Mouse (Mus musculus): ENCODE results near the gene Wdr63. TPM values are rescaled to one million over a fixed set of nuclear protein-coding genes. Genes with fewer than 3 reads are reported as not detected.

Gene Wdr63
- polyA plus RNA-seq, 1 experiment from 2014 or later: not detected

DNA sequence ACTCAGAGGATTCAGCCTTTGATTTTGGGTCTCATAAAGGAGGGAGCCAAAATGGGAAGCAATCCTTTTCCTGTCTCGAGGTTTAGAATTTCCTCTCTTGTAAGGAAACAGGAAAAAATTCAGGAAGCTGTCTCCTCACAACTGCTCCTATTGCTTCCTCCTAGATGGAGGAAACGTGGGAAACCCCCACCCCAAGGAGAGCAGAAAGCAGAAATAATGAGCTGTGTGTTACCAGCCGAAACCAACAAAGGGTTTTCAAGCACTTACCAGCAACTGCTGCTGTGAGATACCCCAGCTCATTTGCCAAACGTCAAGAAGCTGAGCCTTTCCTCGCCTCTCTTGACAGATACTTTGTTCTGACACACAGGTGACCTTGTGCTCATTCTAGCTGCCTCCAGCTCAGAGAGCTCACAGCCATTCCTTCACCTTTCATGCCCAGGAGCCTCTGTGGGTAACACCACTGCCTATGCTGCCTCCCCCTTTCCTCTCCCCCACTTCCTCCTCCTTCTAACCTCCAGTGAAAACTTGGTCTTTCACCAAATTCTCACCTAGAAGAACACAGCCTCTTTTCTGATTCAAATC, 77.6 kb downstream of the Wdr63 start:
- Histone ChIP-seq H3K27ac (ENCODE audit: poor library complexity, severe bottlenecking) (no peak overlapping the region), H3K4me2 (no peak overlapping the region), H3K27me3 (replicated peaks) (no peaks in the 10 kb centered on the region), H3K9ac (no peak overlapping the region), H3K4me3 (no peak overlapping the region), H3K9me3 (replicated peaks) (peaks cover 4% of the 10 kb centered on the region; the same call in 1 of the 2 replicates), H3K4me1 (replicated peaks) (peaks cover 26% of the 10 kb centered on the region), H3K36me3 (no peaks in the 10 kb centered on the region)
- 10% methylated on average over 5 of the region's 5 CpGs for WGBS
- no peak for ATAC-seq (ENCODE audit: insufficient number of reproducible peaks, low FRiP score)

DNA sequence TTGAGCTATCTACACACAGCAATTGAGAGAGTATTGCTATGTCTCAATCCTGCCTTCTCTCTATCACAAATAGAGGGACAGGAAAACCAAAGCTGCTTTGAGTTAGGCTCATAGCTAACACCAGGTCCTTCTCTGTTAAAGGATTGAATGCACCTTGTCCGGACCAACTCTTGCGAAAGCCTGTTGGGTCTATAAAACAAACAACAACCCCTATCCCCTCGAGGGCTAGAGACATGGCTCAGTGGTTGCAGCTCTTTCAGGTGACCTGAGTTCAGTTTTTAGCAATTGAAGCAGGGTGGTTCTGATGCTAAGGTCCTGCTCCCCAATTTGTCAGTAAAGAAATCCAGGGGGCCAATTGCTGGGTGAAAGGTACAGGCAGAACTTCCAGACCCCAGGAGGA, 78.7 kb downstream of the Wdr63 start:
- 79% methylated on average over 3 of the region's 3 CpGs for WGBS
- H3K36me3 ChIP-seq: peaks cover 7% of the 10 kb centered on the region

DNA sequence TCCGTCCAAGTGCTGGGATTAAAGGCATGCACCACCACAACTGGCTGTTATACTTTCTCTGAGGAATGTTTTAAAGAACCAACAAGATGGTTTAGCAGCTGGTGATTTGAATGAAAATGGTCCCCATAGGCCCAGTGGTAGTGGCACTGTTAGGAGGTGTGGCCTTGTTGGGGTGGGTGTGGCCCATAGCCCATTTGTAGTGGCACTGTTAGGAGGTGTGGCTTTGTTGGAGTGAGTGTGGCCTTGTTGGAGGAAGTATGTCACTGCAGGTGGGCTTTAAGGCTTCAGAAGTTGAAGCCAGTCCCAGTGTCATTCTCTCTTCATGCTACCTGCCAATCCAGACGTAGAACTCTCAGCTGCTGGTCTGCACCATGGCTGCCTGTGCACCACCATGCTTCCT, 79.5 kb downstream of the Wdr63 start:
- Histone ChIP-seq H3K9ac (no peak overlapping the region), H3K4me1 (replicated peaks) (peaks cover 26% of the 10 kb centered on the region), H3K4me3 (no peak overlapping the region), H3K27ac (ENCODE audit: poor library complexity, severe bottlenecking) (no peak overlapping the region), H3K4me2 (no peak overlapping the region), H3K27me3 (replicated peaks) (no peaks in the 10 kb centered on the region), H3K36me3 (peaks cover 15% of the 10 kb centered on the region), H3K9me3 (replicated peaks) (peaks cover 4% of the 10 kb centered on the region; the same call in 1 of the 2 replicates)
- ATAC-seq (ENCODE audit: insufficient number of reproducible peaks, low FRiP score): no peak
- 89% methylated on average over 2 of the region's 2 CpGs for WGBS

More for the DNA sequence above, 78.7 kb downstream of the Wdr63 start:
- Histone ChIP-seq H3K4me1 (replicated peaks) (peaks cover 26% of the 10 kb centered on the region), H3K4me2 (no peak overlapping the region), H3K9me3 (replicated peaks) (peaks cover 4% of the 10 kb centered on the region; the same call in 1 of the 2 replicates), H3K9ac (no peak overlapping the region), H3K27me3 (replicated peaks) (no peaks in the 10 kb centered on the region), H3K4me3 (no peak overlapping the region), H3K27ac (ENCODE audit: poor library complexity, severe bottlenecking) (no peak overlapping the region)
- ATAC-seq (ENCODE audit: insufficient number of reproducible peaks, low FRiP score): no peak

DNA sequence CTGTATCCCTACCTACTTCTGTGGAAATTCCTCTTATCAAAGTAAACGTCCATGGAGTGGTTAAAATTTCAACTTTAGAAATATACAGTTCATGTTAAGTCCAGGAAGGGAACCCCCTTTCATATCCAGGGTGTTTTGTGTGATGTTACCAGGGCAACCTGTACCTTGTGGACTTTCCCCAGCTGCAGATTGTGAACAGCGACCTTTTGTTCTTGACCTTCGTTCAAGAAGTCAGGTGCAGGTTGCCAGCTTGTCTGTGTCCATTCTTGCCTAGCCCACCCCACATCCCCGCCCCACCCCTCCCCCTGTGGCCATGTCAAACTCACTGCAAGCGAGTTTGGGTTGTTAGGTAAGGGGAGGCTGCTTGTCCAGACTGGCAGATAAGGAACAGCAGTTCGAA, 80.8 kb downstream of the Wdr63 start:
- no peak overlapping the region for H3K4me3 ChIP-seq
- H3K9me3 ChIP-seq (replicated peaks): no peaks in the 10 kb centered on the region
- no peak overlapping the region; the same call in 1 of the 2 replicates for H3K27ac ChIP-seq (ENCODE audit: poor library complexity, severe bottlenecking)
- peaks cover 26% of the 10 kb centered on the region for H3K4me1 ChIP-seq (replicated peaks)
- no peaks in the 10 kb centered on the region for H3K27me3 ChIP-seq (replicated peaks)
- WGBS: 21% methylated on average over 6 of the region's 6 CpGs
- ATAC-seq (ENCODE audit: insufficient number of reproducible peaks, low FRiP score): no peak
- H3K9ac ChIP-seq: no peak overlapping the region
- H3K4me2 ChIP-seq: no peak overlapping the region
- H3K36me3 ChIP-seq: peaks cover 26% of the 10 kb centered on the region

DNA sequence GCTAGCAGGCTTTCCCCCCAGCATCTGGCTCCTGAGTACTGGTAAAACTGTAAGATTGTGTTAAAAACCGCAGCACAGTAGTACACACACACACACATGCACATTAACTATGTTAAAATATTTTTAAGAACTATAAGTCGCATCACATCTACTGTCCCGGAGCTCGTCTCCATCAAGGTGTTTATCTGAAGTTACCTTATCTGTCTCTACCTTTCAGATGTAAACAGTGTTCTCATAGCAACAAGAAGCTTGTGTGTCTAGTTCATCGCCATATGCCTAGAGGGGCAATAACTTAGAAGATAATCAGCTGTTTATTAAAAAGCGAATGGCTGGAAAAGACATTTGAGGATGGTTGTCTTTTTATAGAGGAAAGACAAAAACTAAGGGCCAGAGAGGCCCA, 82.4 kb downstream of the Wdr63 start:
- no peak overlapping the region for H3K4me3 ChIP-seq
- H3K4me1 ChIP-seq (replicated peaks): peaks cover 24% of the 10 kb centered on the region
- no peak overlapping the region for H3K9ac ChIP-seq
- ATAC-seq (ENCODE audit: insufficient number of reproducible peaks, low FRiP score): no peak
- H3K9me3 ChIP-seq (replicated peaks): no peaks in the 10 kb centered on the region
- H3K27me3 ChIP-seq (replicated peaks): no peaks in the 10 kb centered on the region
- no peak overlapping the region for H3K4me2 ChIP-seq
- 88% methylated on average over 6 of the region's 6 CpGs for WGBS
- H3K36me3 ChIP-seq: peaks cover 30% of the 10 kb centered on the region
- no peak overlapping the region for H3K27ac ChIP-seq (ENCODE audit: poor library complexity, severe bottlenecking)

DNA sequence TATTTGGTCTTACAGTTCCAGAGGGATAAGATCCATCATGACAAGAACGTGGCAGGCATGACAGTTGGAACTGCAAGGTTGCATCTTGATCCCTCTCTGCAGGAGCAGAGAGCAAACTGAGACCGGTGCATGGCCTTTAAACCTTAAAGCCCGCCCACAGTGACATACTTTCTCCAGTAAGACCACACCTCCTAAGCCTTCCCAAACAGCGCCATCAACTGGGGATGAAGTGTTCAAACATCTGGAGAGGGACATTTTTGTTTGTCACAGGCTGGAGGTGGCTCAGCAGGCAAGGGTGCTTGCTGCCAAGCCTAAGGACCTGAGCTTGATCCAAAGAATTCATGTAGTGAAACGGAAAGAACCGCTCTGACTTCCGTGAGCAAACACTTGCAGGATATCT, 83.2 kb downstream of the Wdr63 start:
- Histone ChIP-seq H3K27me3 (replicated peaks) (no peaks in the 10 kb centered on the region), H3K9me3 (replicated peaks) (no peaks in the 10 kb centered on the region), H3K4me1 (replicated peaks) (peaks cover 17% of the 10 kb centered on the region), H3K4me3 (no peak overlapping the region), H3K9ac (no peak overlapping the region), H3K4me2 (no peak overlapping the region), H3K36me3 (peaks cover 33% of the 10 kb centered on the region), H3K27ac (ENCODE audit: poor library complexity, severe bottlenecking) (no peak overlapping the region)
- WGBS: 87% methylated on average over 7 of the region's 7 CpGs
- ATAC-seq (ENCODE audit: insufficient number of reproducible peaks, low FRiP score): no peak

DNA sequence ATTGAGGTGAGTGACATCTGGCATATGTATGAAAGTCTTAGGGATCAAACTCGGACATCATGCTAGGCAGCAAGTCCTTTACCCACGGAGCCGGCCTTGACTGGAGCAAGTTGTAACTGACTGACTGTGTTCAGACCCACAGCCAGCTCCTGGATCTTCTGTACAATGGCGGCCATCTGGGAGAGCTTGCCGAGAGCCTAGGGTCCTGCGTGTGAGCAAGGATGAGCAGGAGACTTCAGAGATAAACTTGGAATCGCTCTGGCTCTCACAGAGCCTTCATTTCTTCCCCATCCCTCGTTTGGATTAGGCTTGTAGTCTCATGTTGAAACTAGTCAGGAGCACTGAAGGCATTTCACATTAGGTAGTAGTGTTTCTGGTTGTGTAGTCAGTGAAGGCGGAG, 85.7 kb downstream of the Wdr63 start:
- no peaks in the 10 kb centered on the region for H3K9me3 ChIP-seq (replicated peaks)
- ATAC-seq (ENCODE audit: insufficient number of reproducible peaks, low FRiP score): no peak
- no peak overlapping the region for H3K27ac ChIP-seq (ENCODE audit: poor library complexity, severe bottlenecking)
- no peak overlapping the region for H3K9ac ChIP-seq
- no peaks in the 10 kb centered on the region for H3K27me3 ChIP-seq (replicated peaks)
- WGBS: 89% methylated on average over 9 of the region's 9 CpGs
- peaks cover 7% of the 10 kb centered on the region for H3K4me1 ChIP-seq (replicated peaks)
- H3K36me3 ChIP-seq: peaks cover 50% of the 10 kb centered on the region
- no peak overlapping the region for H3K4me2 ChIP-seq
- H3K4me3 ChIP-seq: no peak overlapping the region

DNA sequence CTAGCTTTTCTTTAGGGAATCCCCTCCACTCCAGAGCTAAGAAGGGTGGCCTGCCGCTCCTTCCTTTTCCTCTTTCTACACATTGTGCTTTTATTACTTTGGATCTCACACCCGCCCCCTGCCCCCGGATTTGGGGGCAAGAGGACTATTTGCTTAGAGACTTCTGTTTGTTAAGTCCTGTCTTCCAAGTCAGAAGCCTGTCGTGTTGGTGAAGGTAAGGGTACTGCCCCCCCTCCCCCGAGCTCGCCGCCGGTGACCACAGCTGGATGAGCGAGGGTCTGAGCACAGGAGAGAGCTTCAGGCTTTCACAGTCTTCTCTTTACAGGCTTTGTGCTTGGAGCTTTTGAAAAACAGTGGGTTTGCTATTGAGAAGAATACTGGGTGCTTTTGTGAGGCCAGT, 90.4 kb downstream of the Wdr63 start:
- Histone ChIP-seq H3K4me3 (no peak overlapping the region), H3K4me2 (no peak overlapping the region), H3K27ac (ENCODE audit: poor library complexity, severe bottlenecking) (no peak overlapping the region), H3K9me3 (replicated peaks) (peaks cover 6% of the 10 kb centered on the region; the same call in 1 of the 2 replicates), H3K27me3 (replicated peaks) (no peaks in the 10 kb centered on the region), H3K36me3 (peaks cover 69% of the 10 kb centered on the region), H3K9ac (no peak overlapping the region), H3K4me1 (replicated peaks) (0 out of 2 replicates have a peak, but pooled peaks cover 3% of the 10 kb centered on the region)
- 84% methylated on average over 9 of the region's 9 CpGs for WGBS
- ATAC-seq (ENCODE audit: insufficient number of reproducible peaks, low FRiP score): no peak

DNA sequence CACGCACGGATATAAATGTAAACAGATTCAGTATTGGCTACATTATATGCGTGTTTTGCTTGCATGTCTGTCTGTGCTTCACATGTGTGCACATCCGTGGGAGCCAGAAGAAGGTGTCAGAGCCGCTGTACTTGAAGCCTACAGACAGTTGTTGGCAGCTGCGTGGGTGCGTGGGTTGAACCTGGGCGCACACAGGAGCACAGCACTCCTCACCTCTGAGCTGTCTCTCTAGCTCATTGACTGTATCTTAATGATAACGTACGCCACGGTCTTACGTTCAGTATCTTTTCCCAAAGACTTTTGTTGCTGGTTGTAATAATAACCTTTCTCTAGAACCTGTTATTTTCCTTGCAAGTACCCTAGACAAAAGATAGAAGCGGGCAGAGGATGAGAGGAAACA, 91.0 kb downstream of the Wdr63 start:
- H3K36me3 ChIP-seq: peaks cover 67% of the 10 kb centered on the region
- no peak overlapping the region for H3K9ac ChIP-seq
- H3K4me3 ChIP-seq: no peak overlapping the region
- no peak for ATAC-seq (ENCODE audit: insufficient number of reproducible peaks, low FRiP score)
- 80% methylated on average over 13 of the region's 13 CpGs for WGBS
- no peak overlapping the region for H3K4me2 ChIP-seq
- peaks cover 6% of the 10 kb centered on the region; the same call in 1 of the 2 replicates for H3K9me3 ChIP-seq (replicated peaks)
- H3K27me3 ChIP-seq (replicated peaks): no peaks in the 10 kb centered on the region
- no peak overlapping the region for H3K27ac ChIP-seq (ENCODE audit: poor library complexity, severe bottlenecking)
- 0 out of 2 replicates have a peak, but pooled peaks cover 5% of the 10 kb centered on the region for H3K4me1 ChIP-seq (replicated peaks)

DNA sequence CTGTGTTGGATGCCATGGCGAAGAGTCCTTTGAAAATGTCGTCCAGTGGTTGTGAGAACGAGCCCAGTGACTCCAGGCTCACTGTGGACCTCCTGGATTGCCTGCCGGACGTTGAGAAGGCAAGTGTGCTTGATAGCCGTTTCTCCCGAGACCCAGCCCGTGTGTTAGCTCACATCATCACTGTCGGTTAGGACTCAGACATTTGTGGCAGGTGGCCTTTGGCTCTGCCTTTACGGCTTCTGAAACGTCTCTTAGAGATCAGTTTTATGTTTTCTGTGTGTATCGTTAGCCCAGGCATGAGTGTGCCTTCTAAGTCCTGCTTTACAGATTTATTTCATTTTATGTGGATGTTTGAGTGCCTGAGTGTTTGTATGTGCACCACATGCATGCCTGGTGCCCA, 93.6 kb downstream of the Wdr63 start:
- no peak overlapping the region for H3K4me3 ChIP-seq
- peaks cover 57% of the 10 kb centered on the region for H3K36me3 ChIP-seq
- 96% methylated on average over 12 of the region's 12 CpGs for WGBS
- no peak overlapping the region for H3K27ac ChIP-seq (ENCODE audit: poor library complexity, severe bottlenecking)
- ATAC-seq (ENCODE audit: insufficient number of reproducible peaks, low FRiP score): no peak
- no peak overlapping the region for H3K9ac ChIP-seq
- H3K4me2 ChIP-seq: no peak overlapping the region
- no peaks in the 10 kb centered on the region for H3K27me3 ChIP-seq (replicated peaks)
- peaks cover 20% of the 10 kb centered on the region for H3K4me1 ChIP-seq (replicated peaks)
- H3K9me3 ChIP-seq (replicated peaks): peaks cover 6% of the 10 kb centered on the region; the same call in 1 of the 2 replicates

DNA sequence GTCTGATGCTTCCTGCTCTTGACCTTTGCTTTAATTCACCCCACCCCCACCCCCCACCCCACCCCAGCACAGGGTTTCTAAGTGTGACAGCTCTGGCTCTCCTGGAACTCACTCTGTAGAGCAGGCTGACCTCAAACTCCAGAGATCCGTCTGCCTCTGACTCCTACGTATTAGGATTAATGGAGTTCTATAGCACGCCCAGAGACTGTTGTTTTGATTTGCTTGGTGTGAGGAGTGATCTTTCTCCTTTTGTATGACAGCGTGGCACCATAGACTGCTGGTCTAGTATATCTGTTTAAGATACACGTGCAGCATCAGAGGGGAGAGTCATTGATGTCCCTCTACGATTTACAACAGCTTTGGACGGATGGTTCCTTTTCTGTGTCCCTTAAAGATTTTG, 94.4 kb downstream of the Wdr63 start:
- 82% methylated on average over 7 of the region's 7 CpGs for WGBS

More for the DNA sequence above, 94.4 kb downstream of the Wdr63 start:
- peaks cover 20% of the 10 kb centered on the region for H3K4me1 ChIP-seq (replicated peaks)
- no peak overlapping the region for H3K4me2 ChIP-seq
- H3K36me3 ChIP-seq: peaks cover 58% of the 10 kb centered on the region
- peaks cover 6% of the 10 kb centered on the region; the same call in 1 of the 2 replicates for H3K9me3 ChIP-seq (replicated peaks)
- no peak overlapping the region for H3K4me3 ChIP-seq
- no peaks in the 10 kb centered on the region for H3K27me3 ChIP-seq (replicated peaks)
- H3K9ac ChIP-seq: no peak overlapping the region
- no peak overlapping the region for H3K27ac ChIP-seq (ENCODE audit: poor library complexity, severe bottlenecking)
- ATAC-seq (ENCODE audit: insufficient number of reproducible peaks, low FRiP score): no peak
